Mouse (Mus musculus) kidney, embryonic 16.5 days (tissue): ENCODE measurements around the gene Lats2. TPM values are rescaled to one million over a fixed set of nuclear protein-coding genes. Genes with fewer than 3 reads are reported as not detected.
"Not testable (repeated sequence)": the region's sequence is repeated elsewhere in the genome, so short reads cannot be mapped to it uniquely, and the experiment has no call there.

Experiments used
- ATAC-seq: fragments of 200-750 bp; cut with Nextera tagmentation; 2 replicates; pipeline ENCODE4 v1.8.0; 2017; ENCODE audit warnings: moderate TSS enrichment; ENCODE audit not compliant: low FRiP score, low TSS enrichment
- H3K27ac ChIP-seq: fragments of 300-500 bp; sonication (generic); 2 replicates; pipeline ENCODE4 v1.5.1; 2014; ENCODE audit warnings: low read length
- H3K27me3 ChIP-seq: fragments of 300-500 bp; sonication (generic); 2 replicates; pipeline ENCODE4 v1.6.1; 2014; ENCODE audit warnings: low read length, control low read depth, mixed read lengths; ENCODE audit not compliant: insufficient read depth
- H3K36me3 ChIP-seq: fragments of 300-500 bp; sonication (generic); 2 replicates; pipeline ENCODE4 v1.6.1; 2014; ENCODE audit warnings: low read length, control low read depth, mixed read lengths; ENCODE audit not compliant: insufficient read depth
- H3K4me1 ChIP-seq: fragments of 300-500 bp; sonication (generic); 2 replicates; pipeline ENCODE4 v1.6.1; 2014; ENCODE audit warnings: low read length, control low read depth, mixed read lengths; ENCODE audit not compliant: insufficient read depth
- H3K4me2 ChIP-seq: fragments of 300-500 bp; sonication (generic); replicated peaks from 2 replicates; pipeline ENCODE4 v1.6.1; 2014; ENCODE audit warnings: low read depth, low read length
- H3K4me3 ChIP-seq: fragments of 300-500 bp; sonication (generic); 2 replicates; pipeline ENCODE4 v1.5.1; 2014; ENCODE audit warnings: mild to moderate bottlenecking, low read length
- H3K9ac ChIP-seq: fragments of 300-500 bp; sonication (generic); replicated peaks from 2 replicates; pipeline ENCODE4 v1.6.1; 2014; ENCODE audit warnings: low read length
- H3K9me3 ChIP-seq: fragments of 300-500 bp; sonication (generic); 2 replicates; pipeline ENCODE4 v1.6.1; 2016; ENCODE audit warnings: low read length, control low read depth
- WGBS: fragments of 180-500 bp; shearing (Covaris S2); extraction: QIAGEN DNeasy Blood & Tissue Kit; methylation state at CpG from one replicate; pipeline ENCODE4 v1.1.7; 2014; 5-methylcytosine and 5-hydroxymethylcytosine counted together
- microRNA-seq: library from miRNA; unstranded; fragments of <30 nt; microRNA quantifications from one replicate; pipeline ENCODE4, GENCODE M21; 2016
- polyA plus RNA-seq: library from polyadenylated mRNA; unstranded; fragments of >200 nt; fragmentation: Nextera tagmentation; extraction: Ambion mirVana; gene quantifications from 2 replicates; pipeline ENCODE4 v1.2.1, GENCODE M21; 2015

Lats2 gene
- polyA plus RNA-seq, 1 experiment from 2014 or later = 25.9 TPM

DNA sequence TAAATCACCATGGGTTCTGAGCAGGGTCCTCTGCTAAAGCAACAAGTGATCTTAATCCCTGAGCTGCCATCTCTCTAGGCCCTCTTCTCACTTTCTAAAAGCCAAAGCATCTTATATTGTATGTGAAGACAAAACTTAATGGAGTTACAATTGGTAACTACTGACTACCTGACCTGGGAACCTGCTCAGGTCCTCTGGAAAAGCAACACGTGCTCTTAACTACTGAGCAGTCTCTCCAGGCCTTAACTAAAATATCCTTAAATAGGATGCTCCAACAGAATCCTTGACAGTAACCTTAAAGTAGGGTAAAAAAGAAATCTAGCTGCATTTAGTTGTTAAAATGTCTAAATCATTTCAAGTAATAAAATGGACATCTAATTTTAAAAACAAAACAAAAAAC is 94.6 kb downstream of the Lats2 start:
- Histone ChIP-seq H3K4me1 (peaks cover 15% of the 10 kb centered on the region), H3K4me3 (peak overlapping the region; percentile 78), H3K9ac (no peak overlapping the region; the same call in 1 of the 2 replicates), H3K9me3 (no peaks in the 10 kb centered on the region), H3K4me2 (peak overlapping the region; percentile 77), H3K36me3 (no peaks in the 10 kb centered on the region), H3K27me3 (no peaks in the 10 kb centered on the region), H3K27ac (no peak overlapping the region)
- ATAC-seq = no peak
- 13% methylated on average over 1 of the region's 1 CpGs for WGBS

DNA sequence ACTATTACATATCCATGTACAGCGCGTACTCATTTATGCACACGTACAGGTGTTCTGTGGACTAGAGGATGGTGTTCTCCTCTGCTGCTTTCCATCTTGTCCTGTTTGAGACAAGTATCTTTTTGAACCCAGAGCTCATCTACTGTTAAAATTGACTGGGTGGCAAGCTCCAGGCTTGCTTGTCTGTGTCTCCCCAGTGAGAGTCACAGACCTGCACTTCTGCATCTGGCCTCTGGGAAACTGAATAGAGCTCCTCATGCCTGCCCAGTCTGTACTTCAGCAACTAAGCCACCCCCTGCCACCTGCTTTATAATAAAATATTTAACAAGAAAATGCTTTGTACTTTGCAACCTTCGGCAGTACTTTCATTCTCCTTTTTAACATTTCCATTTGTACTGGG is 99.9 kb downstream of the Lats2 start:
- 95% methylated on average over 4 of the region's 4 CpGs for WGBS
- no peak overlapping the region for H3K4me3 ChIP-seq
- H3K27me3 ChIP-seq = no peaks in the 10 kb centered on the region
- peaks cover 4% of the 10 kb centered on the region; the same call in 1 of the 2 replicates for H3K4me1 ChIP-seq
- no peaks in the 10 kb centered on the region for H3K9me3 ChIP-seq
- H3K27ac ChIP-seq = no peak overlapping the region
- no peak overlapping the region for H3K4me2 ChIP-seq
- no peak overlapping the region for H3K9ac ChIP-seq
- H3K36me3 ChIP-seq = no peaks in the 10 kb centered on the region
- ATAC-seq = no peak

DNA sequence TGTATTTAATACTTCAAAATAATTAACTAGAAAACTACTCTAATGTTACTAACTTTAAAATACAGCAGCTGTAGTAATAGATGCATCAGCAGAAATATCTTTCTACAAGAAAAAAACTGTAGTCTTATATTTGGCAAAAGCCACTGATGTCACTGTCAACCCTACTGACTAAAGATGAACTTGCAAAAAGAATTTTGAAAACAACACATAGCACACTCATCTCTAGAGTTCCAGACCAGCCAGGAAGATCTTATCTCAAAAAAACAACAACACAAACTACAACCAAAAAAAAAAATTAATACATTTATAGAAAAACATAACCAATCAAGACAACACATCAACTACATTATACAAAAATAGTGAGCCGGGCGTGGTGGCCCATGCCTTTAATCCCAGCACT is 100.7 kb downstream of the Lats2 start:
- Histone ChIP-seq H3K27me3 (no peaks in the 10 kb centered on the region), H3K9me3 (no peaks in the 10 kb centered on the region), H3K36me3 (no peaks in the 10 kb centered on the region), H3K9ac (no peak overlapping the region), H3K27ac (no peak overlapping the region), H3K4me1 (no peaks in the 10 kb centered on the region), H3K4me3 (no peak overlapping the region), H3K4me2 (no peak overlapping the region)
- ATAC-seq = no peak
- 98% methylated on average over 2 of the region's 2 CpGs for WGBS

DNA sequence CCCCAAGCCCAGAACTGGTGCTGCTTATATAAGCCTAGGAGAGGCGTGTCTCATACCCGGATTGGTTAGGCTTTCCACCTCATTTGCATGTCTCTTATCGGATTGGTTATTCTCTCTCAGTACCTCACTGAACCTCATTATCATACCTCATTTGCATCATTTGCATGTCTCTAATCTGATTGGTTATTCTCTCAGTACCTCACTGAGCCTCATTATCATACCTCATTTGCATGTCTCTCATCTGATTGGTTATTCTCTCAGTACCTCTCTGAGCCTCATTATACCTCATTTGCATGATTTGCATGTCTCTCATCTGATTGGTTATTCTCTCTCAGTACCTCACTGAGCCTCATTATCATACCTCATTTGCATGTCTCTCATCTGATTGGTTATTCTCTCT is 101.7 kb downstream of the Lats2 start:
- not testable (repeated sequence) for H3K36me3 ChIP-seq
- 93% methylated on average over 3 of the region's 3 CpGs for WGBS

DNA sequence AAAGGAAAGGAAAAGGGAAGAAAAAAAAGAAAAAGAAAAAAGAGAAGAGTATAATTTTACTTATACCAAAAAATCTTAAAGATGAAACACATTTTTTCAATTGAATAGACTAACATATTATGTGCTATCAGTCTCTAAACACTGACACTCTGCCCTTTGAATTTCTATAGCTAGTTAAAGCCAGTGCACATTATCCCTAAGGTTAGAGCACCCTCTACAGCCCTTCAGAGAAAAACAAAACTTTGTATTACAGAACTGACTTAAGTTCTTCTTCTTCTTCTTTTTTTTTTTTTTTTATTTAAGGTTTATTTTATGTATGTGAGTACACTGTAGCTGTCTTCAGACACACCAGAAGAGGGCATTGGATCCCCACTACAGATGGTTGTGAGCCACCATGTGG is 108.7 kb downstream of the Lats2 start:
- Histone ChIP-seq H3K27me3 (no peaks in the 10 kb centered on the region), H3K4me2 (no peak overlapping the region), H3K9ac (no peak overlapping the region), H3K36me3 (no peaks in the 10 kb centered on the region), H3K4me1 (no peaks in the 10 kb centered on the region), H3K9me3 (no peaks in the 10 kb centered on the region), H3K4me3 (no peak overlapping the region), H3K27ac (no peak overlapping the region)
- no peak for ATAC-seq

More for the DNA sequence above, 101.7 kb downstream of the Lats2 start:
- not testable (repeated sequence) for H3K4me3 ChIP-seq, H3K9ac ChIP-seq, ATAC-seq, H3K4me1 ChIP-seq, H3K4me2 ChIP-seq, H3K9me3 ChIP-seq, H3K27me3 ChIP-seq, H3K27ac ChIP-seq

DNA sequence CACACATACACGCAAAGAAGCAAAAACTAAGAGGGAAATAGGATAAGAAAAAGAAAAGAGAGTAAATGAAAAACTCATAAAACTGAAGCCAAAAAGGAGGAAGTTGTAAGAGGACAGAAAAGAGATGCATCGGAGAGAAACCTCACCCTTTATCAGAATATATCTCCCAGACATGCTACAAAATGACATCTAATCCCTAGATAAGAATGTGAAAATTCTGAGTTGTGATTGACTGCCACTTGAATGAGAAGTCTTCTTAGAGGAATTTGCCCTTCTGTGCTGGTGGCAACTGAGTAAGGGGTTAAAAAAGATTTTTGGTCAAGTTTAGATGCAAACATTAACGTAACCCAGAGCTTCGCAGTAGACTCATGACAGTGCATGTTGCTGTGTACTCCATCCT is 112.0 kb downstream of the Lats2 start:
- ATAC-seq = no peak
- Histone ChIP-seq H3K36me3 (peaks cover 7% of the 10 kb centered on the region), H3K27me3 (no peaks in the 10 kb centered on the region), H3K9me3 (no peaks in the 10 kb centered on the region), H3K4me1 (no peaks in the 10 kb centered on the region), H3K27ac (no peak overlapping the region), H3K9ac (no peak overlapping the region), H3K4me3 (no peak overlapping the region), H3K4me2 (no peak overlapping the region)
- 84% methylated on average over 4 of the region's 4 CpGs for WGBS

Small RNAs within 50 kb of the gene (microRNA-seq; reads per million reads assigned to microRNA genes)
- gene Mir3077 = not detected

Other genes with a start within 250 kb of the Lats2 start
- gene Il17d, start 233.6 kb downstream of the Lats2 start, polyA plus RNA-seq = 1.0 and 2.1 TPM in 2 replicates
- 81.1 and 88.1 TPM in 2 replicates for gene Eef1akmt1, start 186.8 kb downstream of the Lats2 start, polyA plus RNA-seq
- gene Xpo4, start 93.0 kb downstream of the Lats2 start, polyA plus RNA-seq = 19.8 and 24.3 TPM in 2 replicates
- not detected in 2 replicates for gene Gm49361, start 12.3 kb downstream of the Lats2 start, polyA plus RNA-seq
- gene Sap18, start 39.8 kb upstream of the Lats2 start, polyA plus RNA-seq = 23.0 and 25.4 TPM in 2 replicates
- 40.5 and 42.1 TPM in 2 replicates for gene Ska3, start 67.8 kb upstream of the Lats2 start, polyA plus RNA-seq
- 160 and 161 TPM in 2 replicates for gene Mrpl57, start 67.8 kb upstream of the Lats2 start, polyA plus RNA-seq
- 64.9 and 67.9 TPM in 2 replicates for gene Zdhhc20, start 131.9 kb upstream of the Lats2 start, polyA plus RNA-seq
- gene Micu2, start 240.9 kb upstream of the Lats2 start, polyA plus RNA-seq = 86.2 and 92.1 TPM in 2 replicates